Mouse (Mus musculus) liver, postnatal 0 days (tissue): ENCODE data around the gene Sypl.

ENCODE experiments used
- CTCF ChIP-seq: sonication (generic); IDR thresholded peaks from 2 replicates; pipeline ENCODE4 v1.5.1; 2016; ENCODE audit warnings: antibody characterized with exemption, low read depth
- EP300 ChIP-seq: IDR thresholded peaks from 2 replicates; pipeline ENCODE4 v1.6.1; 2016; ENCODE audit warnings: antibody characterized with exemption, low read depth, mild to moderate bottlenecking

GRCm38 (mm10) chr12:32975501-32975900 is 21.8 kb downstream of the Sypl start:
- TF ChIP-seq CTCF (no peak), EP300 (no peak)
